8 mouse cellular contexts compared by ENCODE assay signal in genomic region chr5:20470466-20470865, GRCm38 (mm10).
DNase-seq lines count a peak whose midpoint lies in the region; ATAC-seq and TF ChIP-seq lines count a peak whose summit lies in the region.
"Had no signal": no experiment of that assay in that cellular context is flagged by ENCODE, and none has a peak within 500 bp of the region (broad histone marks: within the 10 kb centered on the region; RNA-seq: fewer than 3 reads in every experiment).

No protein-coding gene starts in this region.

- H3K4me1 ChIP-seq in midbrain, embryonic 10.5 days = no peaks in the 10 kb centered on the region
- no peaks in the 10 kb centered on the region for H3K4me1 ChIP-seq in midbrain, embryonic 14.5 days (ENCODE audit: control insufficient read depth, insufficient read depth, low read length)
- H3K4me1 ChIP-seq in cortical plate, adult 2 months (ENCODE audit: control insufficient read depth, insufficient read depth, low read length) = no peaks in the 10 kb centered on the region
- no peaks in the 10 kb centered on the region for H3K4me1 ChIP-seq in lung, postnatal 0 days (ENCODE audit: insufficient read depth, low read depth, low read length)

- H3K36me3 ChIP-seq in midbrain, embryonic 10.5 days = no peaks in the 10 kb centered on the region
- H3K36me3 ChIP-seq in midbrain, embryonic 14.5 days (ENCODE audit: control insufficient read depth, insufficient read depth, low read length) = 0 out of 2 replicates have a peak, but pooled peaks cover 5% of the 10 kb centered on the region
- H3K36me3 ChIP-seq in lung, postnatal 0 days (ENCODE audit: insufficient read depth, low read length) = no peaks in the 10 kb centered on the region

- no peak for TF ChIP-seq POLR2A in cortical plate, adult 2 months (IDR thresholded peaks at IDR 0.05; ENCODE audit: extremely low read depth, insufficient read depth, low read length)

- H3K27ac ChIP-seq in midbrain, embryonic 10.5 days (replicated peaks) = no peak overlapping the region
- H3K27ac ChIP-seq in midbrain, embryonic 14.5 days (replicated peaks; ENCODE audit: low read depth, low read length) = no peak overlapping the region
- H3K27ac ChIP-seq in cortical plate, adult 2 months (ENCODE audit: insufficient read depth, low read length) = no peak overlapping the region
- H3K27ac ChIP-seq in lung, postnatal 0 days (ENCODE audit: low read length) = no peak overlapping the region

- TF ChIP-seq CTCF in cortical plate, adult 2 months (IDR thresholded peaks at IDR 0.05; ENCODE audit: extremely low read depth, insufficient read depth, low read length) = peak; percentile 40; the same call in 1 of the 2 replicates
- peak; percentile 77 for TF ChIP-seq CTCF in lung, postnatal 0 days (IDR thresholded peaks at IDR 0.05)

- H3K27me3 ChIP-seq in midbrain, embryonic 10.5 days (ENCODE audit: low read depth, poor library complexity, severe bottlenecking) = no peaks in the 10 kb centered on the region
- H3K27me3 ChIP-seq in midbrain, embryonic 14.5 days (ENCODE audit: control insufficient read depth, insufficient read depth, low read length) = no peaks in the 10 kb centered on the region
- H3K27me3 ChIP-seq in lung, postnatal 0 days (replicated peaks; ENCODE audit: insufficient read depth, low read length) = no peaks in the 10 kb centered on the region

- H3K9ac ChIP-seq in midbrain, embryonic 14.5 days (replicated peaks; ENCODE audit: low read length) = no peak overlapping the region
- no peak overlapping the region for H3K9ac ChIP-seq in lung, postnatal 0 days (replicated peaks; ENCODE audit: low read depth)

- no peak for TF ChIP-seq EP300 in lung, postnatal 0 days (IDR thresholded peaks at IDR 0.05)

- H3K4me3 ChIP-seq in midbrain, embryonic 10.5 days = no peak overlapping the region
- H3K4me3 ChIP-seq in midbrain, embryonic 14.5 days (replicated peaks; ENCODE audit: low read depth, low read length) = no peak overlapping the region
- no peak overlapping the region for H3K4me3 ChIP-seq in cortical plate, adult 2 months (ENCODE audit: insufficient read depth, low read length)
- H3K4me3 ChIP-seq in lung, postnatal 0 days (ENCODE audit: low read depth, low read length) = no peak overlapping the region
- H3K4me3 ChIP-seq: myocyte had no signal

- H3K9me3 ChIP-seq in midbrain, embryonic 10.5 days (replicated peaks) = no peaks in the 10 kb centered on the region
- H3K9me3 ChIP-seq in midbrain, embryonic 14.5 days (ENCODE audit: control insufficient read depth, low read length) = no peaks in the 10 kb centered on the region
- no peaks in the 10 kb centered on the region for H3K9me3 ChIP-seq in lung, postnatal 0 days (ENCODE audit: low read length)

- H3K4me2 ChIP-seq in midbrain, embryonic 14.5 days (ENCODE audit: low read length) = no peak overlapping the region
- no peak overlapping the region for H3K4me2 ChIP-seq in lung, postnatal 0 days (replicated peaks; ENCODE audit: low read depth, low read length)

- peak; percentile 19 for DNase-seq in midbrain, embryonic 10.5 days (ENCODE audit: low spot score)
- no peak for DNase-seq in midbrain, embryonic 14.5 days
- DNase-seq in NIH3T3 (ENCODE audit: low read depth) = peak; percentile 28
- DNase-seq in lung, postnatal 0 days (ENCODE audit: low spot score) = peak; percentile 7
- DNase-seq in thymus, postnatal 0 days (ENCODE audit: low spot score) = peak; percentile 44
- no peak for DNase-seq in right cerebral cortex, adult 18-20 months

- no peak for ATAC-seq in midbrain, embryonic 14.5 days (ENCODE audit: low FRiP score, low TSS enrichment)
- ATAC-seq in lung, postnatal 0 days = peak; percentile 23; the same call in 1 of the 2 replicates

Comparison
In these comparisons a context has a peak if more than half of its experiments do, and no peak if none do; other contexts are left out.
1. DNase-seq: peak in midbrain, embryonic 10.5 days (single experiment), NIH3T3 (single experiment), lung, postnatal 0 days (single experiment) and thymus, postnatal 0 days (single experiment); none in midbrain, embryonic 14.5 days (single experiment) and right cerebral cortex, adult 18-20 months (single experiment).